ENCODE assay signal across 8 mouse cellular contexts in genomic region chr11:44696539-44697201, GRCm38 (mm10).
DNase-seq lines count a peak whose midpoint lies in the region; ATAC-seq lines count a peak whose summit lies in the region.

No protein-coding gene starts in this region.

- H3K27ac ChIP-seq in forebrain, embryonic 12.5 days: 0 out of 2 replicates have a peak overlapping the region, but pooled peaks have one; percentile 13
- H3K27ac ChIP-seq in midbrain, embryonic 10.5 days (replicated peaks): peak overlapping the region; percentile 72

- peak overlapping the region; percentile 15; the same call in 1 of the 2 replicates for H3K4me3 ChIP-seq in forebrain, embryonic 12.5 days (replicated peaks)
- peak overlapping the region; percentile 23; the same call in 1 of the 2 replicates for H3K4me3 ChIP-seq in midbrain, embryonic 10.5 days

- H3K4me1 ChIP-seq in forebrain, embryonic 12.5 days: peaks cover 21% of the 10 kb centered on the region
- peaks cover 30% of the 10 kb centered on the region for H3K4me1 ChIP-seq in midbrain, embryonic 10.5 days

- ATAC-seq in forebrain, embryonic 12.5 days (ENCODE audit: low FRiP score): peak; percentile 80

- peak; percentile 35 for DNase-seq in adrenal gland, postnatal 14 days
- DNase-seq in adrenal gland, postnatal 36 days: no peak
- DNase-seq in brain, adult 2 months (ENCODE audit: low read depth, low spot score): peak; percentile 74
- peak; percentile 72 for DNase-seq in midbrain, embryonic 10.5 days (ENCODE audit: low spot score)
- no peak for DNase-seq in natural killer cell, adult 2 months (ENCODE audit: low spot score in 2 of 2)
- no peak for DNase-seq in adrenal gland, adult (ENCODE audit: inconsistent age in 2 of 2, low spot score in 1 of 2)
- DNase-seq in adrenal gland, adult 2 months: no peak

- peak overlapping the region; percentile 42 for H3K4me2 ChIP-seq in forebrain, embryonic 12.5 days

- no peaks in the 10 kb centered on the region for H3K36me3 ChIP-seq in forebrain, embryonic 12.5 days (replicated peaks)
- H3K36me3 ChIP-seq in midbrain, embryonic 10.5 days: no peaks in the 10 kb centered on the region

- no peak overlapping the region; the same call in 1 of the 2 replicates for H3K9ac ChIP-seq in forebrain, embryonic 12.5 days

- H3K9me3 ChIP-seq in forebrain, embryonic 12.5 days: no peaks in the 10 kb centered on the region
- H3K9me3 ChIP-seq in midbrain, embryonic 10.5 days (replicated peaks): no peaks in the 10 kb centered on the region

- H3K27me3 ChIP-seq in forebrain, embryonic 12.5 days: peaks cover 45% of the 10 kb centered on the region
- H3K27me3 ChIP-seq in midbrain, embryonic 10.5 days (ENCODE audit: low read depth, poor library complexity, severe bottlenecking): peaks cover 4% of the 10 kb centered on the region

- 5% methylated on average over 16 of the region's 16 CpGs for WGBS in forebrain, embryonic 12.5 days
- WGBS in midbrain, embryonic 10.5 days: 7% methylated on average over 16 of the region's 16 CpGs

Comparison
In these comparisons a context has a peak if more than half of its experiments do, and no peak if none do; other contexts are left out.
1. DNase-seq: peak in adrenal gland, postnatal 14 days (single experiment), brain, adult 2 months (single experiment) and midbrain, embryonic 10.5 days (single experiment); none in adrenal gland, postnatal 36 days (0 of 2), natural killer cell, adult 2 months (0 of 2), adrenal gland, adult (0 of 2) and adrenal gland, adult 2 months (single experiment).